Mouse (Mus musculus) heart, postnatal 0 days (tissue): ENCODE results near the gene Gm4491. TPM values are rescaled to one million over a fixed set of nuclear protein-coding genes. Genes with fewer than 3 reads are reported as not detected.
A peak's percentile ranks its signal among the peaks of the same experiment; 100 is the strongest.

Experiments used
- ATAC-seq: fragments of 200-750 bp; cut with Nextera tagmentation; 2 replicates; pipeline ENCODE4 v1.8.0; 2017; ENCODE audit warnings: low read depth, moderate number of reproducible peaks, moderate library complexity; ENCODE audit not compliant: insufficient read depth
- DNase-seq: peaks from one replicate; pipeline ENCODE4 v3.0.0-alpha.2; 2016; ENCODE audit warnings: low spot score
- H3K27ac ChIP-seq: fragments of 300-500 bp; sonication (generic); 2 replicates; pipeline ENCODE4 v1.5.1; 2014; ENCODE audit warnings: low read depth, mild to moderate bottlenecking
- H3K27me3 ChIP-seq: fragments of 300-500 bp; sonication (generic); 2 replicates; pipeline ENCODE4 v1.6.1; 2014; ENCODE audit warnings: low read length, mixed read lengths; ENCODE audit not compliant: control insufficient read depth, insufficient read depth
- H3K36me3 ChIP-seq: fragments of 300-500 bp; sonication (generic); replicated peaks from 2 replicates; pipeline ENCODE4 v1.6.1; 2014; ENCODE audit warnings: low read length, mixed read lengths; ENCODE audit not compliant: control insufficient read depth, insufficient read depth
- H3K4me1 ChIP-seq: fragments of 300-500 bp; sonication (generic); 2 replicates; pipeline ENCODE4 v1.6.1; 2014; ENCODE audit warnings: antibody characterized with exemption; ENCODE audit not compliant: control insufficient read depth, insufficient read depth
- H3K4me2 ChIP-seq: fragments of 300-500 bp; sonication (generic); 2 replicates; pipeline ENCODE4 v1.6.1; 2014; ENCODE audit warnings: low read depth, mild to moderate bottlenecking, low read length, moderate library complexity
- H3K4me3 ChIP-seq: fragments of 300-500 bp; sonication (generic); 2 replicates; pipeline ENCODE4 v1.5.1; 2014; ENCODE audit warnings: low read depth, low read length
- H3K9ac ChIP-seq: fragments of 300-500 bp; sonication (generic); replicated peaks from 2 replicates; pipeline ENCODE4 v1.6.1; 2014; ENCODE audit warnings: low read depth, low read length, mixed read lengths
- H3K9me3 ChIP-seq: fragments of 300-500 bp; sonication (generic); replicated peaks from 2 replicates; pipeline ENCODE4 v1.6.1; 2016; ENCODE audit warnings: low read length; ENCODE audit not compliant: control insufficient read depth
- CTCF ChIP-seq: IDR thresholded peaks from 2 replicates; pipeline ENCODE4 v1.5.1; 2016; ENCODE audit warnings: antibody characterized with exemption, control low read depth, low read depth
- EP300 ChIP-seq: IDR thresholded peaks from 2 replicates; pipeline ENCODE4 v1.6.1; 2016; ENCODE audit warnings: antibody characterized with exemption, low read depth
- WGBS: fragments of 180-500 bp; shearing (Covaris S2); extraction: QIAGEN DNeasy Blood & Tissue Kit; methylation state at CpG from one replicate; pipeline ENCODE4 v1.1.7; 2014; 5-methylcytosine and 5-hydroxymethylcytosine counted together
- polyA plus RNA-seq: library from polyadenylated mRNA; unstranded; fragments of >200 nt; fragmentation: Nextera tagmentation; extraction: Ambion mirVana; gene quantifications from 2 replicates; pipeline ENCODE4 v1.2.1, GENCODE M21; 2015
- total RNA-seq: library from RNA; depleted of rRNA; stranded (reverse); fragments of >200 nt; gene quantifications from 2 replicates; pipeline ENCODE4 v1.2.3, GENCODE M21; 2014; ENCODE audit warnings: low replicate concordance

The Gm4491 gene
- total and polyA plus RNA-seq, 2 experiments from 2014 or later = not detected

- H3K9me3 ChIP-seq = no peaks in the 10 kb centered on the region
- H3K4me1 ChIP-seq = no peaks in the 10 kb centered on the region
- no peak for TF ChIP-seq EP300
- no peak for TF ChIP-seq CTCF
- WGBS = 2% methylated on average over 32 of the region's 33 CpGs
- DNase-seq = no peak
- no peaks in the 10 kb centered on the region for H3K36me3 ChIP-seq
- peak within 1 kb of the TSS; percentile 21; the same call in 1 of the 2 replicates for H3K4me3 ChIP-seq
- ATAC-seq = no peak
- H3K9ac ChIP-seq = no peak within 1 kb of the TSS
- H3K27me3 ChIP-seq = peaks cover 53% of the 10 kb centered on the region
- H3K4me2 ChIP-seq = peak within 1 kb of the TSS; percentile 38
- no peak within 1 kb of the TSS for H3K27ac ChIP-seq
Observed at GRCm38 (mm10) chr14:57133161-57133661, 17.5 kb upstream of the Gm4491 start, which contains the start of gene Gjb6. Gene Gjb6 (minus strand): TSS chr14:57133611.

- no peak for DNase-seq
Observed at GRCm38 (mm10) chr14:57127383-57127782, 11.7 kb upstream of the Gm4491 start.

GRCm38 (mm10) chr14:57122295-57122694 lies 6.6 kb upstream of the Gm4491 start:
- Histone ChIP-seq H3K27me3 (no peaks in the 10 kb centered on the region), H3K4me1 (no peaks in the 10 kb centered on the region), H3K9ac (no peak overlapping the region), H3K4me2 (no peak overlapping the region), H3K9me3 (no peaks in the 10 kb centered on the region), H3K4me3 (no peak overlapping the region), H3K27ac (no peak overlapping the region), H3K36me3 (no peaks in the 10 kb centered on the region)
- WGBS = 75% methylated on average over 7 of the region's 7 CpGs
- no peak for DNase-seq
- no peak for ATAC-seq
- no peak for TF ChIP-seq EP300
- TF ChIP-seq CTCF = no peak

More at GRCm38 (mm10) chr14:57127383-57127782, 11.7 kb upstream of the Gm4491 start:
- no peak overlapping the region for H3K9ac ChIP-seq
- 62% methylated on average over 4 of the region's 4 CpGs for WGBS
- no peak overlapping the region for H3K4me2 ChIP-seq
- no peaks in the 10 kb centered on the region for H3K36me3 ChIP-seq
- peaks cover 16% of the 10 kb centered on the region for H3K27me3 ChIP-seq
- no peaks in the 10 kb centered on the region for H3K9me3 ChIP-seq
- no peaks in the 10 kb centered on the region for H3K4me1 ChIP-seq
- H3K27ac ChIP-seq = no peak overlapping the region
- H3K4me3 ChIP-seq = no peak overlapping the region
- ATAC-seq = no peak
- TF ChIP-seq CTCF (no peak), EP300 (no peak)

GRCm38 (mm10) chr14:57109194-57109593 lies 6.5 kb downstream of the Gm4491 start:
- ATAC-seq = no peak
- no peak overlapping the region for H3K4me2 ChIP-seq
- peak; percentile 19 for DNase-seq
- no peaks in the 10 kb centered on the region for H3K36me3 ChIP-seq
- peak; percentile 84 for TF ChIP-seq CTCF
- no peak for TF ChIP-seq EP300
- H3K27ac ChIP-seq = no peak overlapping the region
- no peak overlapping the region for H3K4me3 ChIP-seq
- peaks cover 61% of the 10 kb centered on the region for H3K27me3 ChIP-seq
- no peaks in the 10 kb centered on the region for H3K4me1 ChIP-seq
- no peak overlapping the region for H3K9ac ChIP-seq
- 6% methylated on average over 4 of the region's 4 CpGs for WGBS
- no peaks in the 10 kb centered on the region for H3K9me3 ChIP-seq

GRCm38 (mm10) chr14:57107916-57108315 lies 7.8 kb downstream of the Gm4491 start:
- no peaks in the 10 kb centered on the region for H3K9me3 ChIP-seq
- 62% methylated on average over 5 of the region's 5 CpGs for WGBS
- H3K4me1 ChIP-seq = no peaks in the 10 kb centered on the region
- H3K4me2 ChIP-seq = no peak overlapping the region
- TF ChIP-seq CTCF (no peak), EP300 (no peak)
- no peak for ATAC-seq
- H3K9ac ChIP-seq = no peak overlapping the region
- peaks cover 64% of the 10 kb centered on the region for H3K27me3 ChIP-seq
- no peak overlapping the region for H3K4me3 ChIP-seq
- DNase-seq = no peak
- H3K36me3 ChIP-seq = no peaks in the 10 kb centered on the region
- no peak overlapping the region for H3K27ac ChIP-seq

- no peak overlapping the region for H3K27ac ChIP-seq
- H3K4me1 ChIP-seq = no peaks in the 10 kb centered on the region
- DNase-seq (no peak), ATAC-seq (no peak)
- H3K4me2 ChIP-seq = no peak overlapping the region
- H3K9me3 ChIP-seq = no peaks in the 10 kb centered on the region
- H3K4me3 ChIP-seq = no peak overlapping the region
- 75% methylated on average over 8 of the region's 8 CpGs for WGBS
- TF ChIP-seq CTCF = no peak
- no peak for TF ChIP-seq EP300
- peaks cover 72% of the 10 kb centered on the region for H3K27me3 ChIP-seq
- H3K36me3 ChIP-seq = no peaks in the 10 kb centered on the region
- no peak overlapping the region for H3K9ac ChIP-seq
Observed at GRCm38 (mm10) chr14:57107091-57107490, 8.6 kb downstream of the Gm4491 start.
